Mouse (Mus musculus) myocyte (in vitro differentiated cells): ENCODE results near the gene Rhbdf1.
"Not testable (repeated sequence)": the region's sequence is repeated elsewhere in the genome, so short reads cannot be mapped to it uniquely, and the experiment has no call there.

ENCODE experiments used
- MAX ChIP-seq: IDR thresholded peaks from one replicate; pipeline ENCODE4 v1.6.1; 2011; ENCODE audit warnings: low read depth, mild to moderate bottlenecking, control low read depth
- MYOD1 ChIP-seq, 3 experiments: IDR thresholded peaks; one replicate each; pipeline ENCODE4 v1.6.1; 2011; ENCODE audit warnings: control low read depth in 2 of 3, low read depth in 2 of 3, mild to moderate bottlenecking in 2 of 3, moderate library complexity in 1 of 3; ENCODE audit not compliant: insufficient read length in 2 of 3, control insufficient read depth in 1 of 3
- POLR2A ChIP-seq: IDR thresholded peaks from one replicate; pipeline ENCODE4 v1.6.1; 2011; ENCODE audit warnings: low read depth, mild to moderate bottlenecking, control low read depth, moderate library complexity; ENCODE audit not compliant: insufficient read length
- REST ChIP-seq: IDR thresholded peaks from one replicate; pipeline ENCODE4 v1.6.1; 2011; ENCODE audit warnings: mild to moderate bottlenecking, control low read depth, moderate library complexity; ENCODE audit not compliant: insufficient read depth, insufficient read length
- TCF12 ChIP-seq: IDR thresholded peaks from one replicate; pipeline ENCODE4 v1.6.1; 2011; ENCODE audit warnings: mild to moderate bottlenecking, control low read depth; ENCODE audit not compliant: poor library complexity, insufficient read depth, severe bottlenecking

DNA sequence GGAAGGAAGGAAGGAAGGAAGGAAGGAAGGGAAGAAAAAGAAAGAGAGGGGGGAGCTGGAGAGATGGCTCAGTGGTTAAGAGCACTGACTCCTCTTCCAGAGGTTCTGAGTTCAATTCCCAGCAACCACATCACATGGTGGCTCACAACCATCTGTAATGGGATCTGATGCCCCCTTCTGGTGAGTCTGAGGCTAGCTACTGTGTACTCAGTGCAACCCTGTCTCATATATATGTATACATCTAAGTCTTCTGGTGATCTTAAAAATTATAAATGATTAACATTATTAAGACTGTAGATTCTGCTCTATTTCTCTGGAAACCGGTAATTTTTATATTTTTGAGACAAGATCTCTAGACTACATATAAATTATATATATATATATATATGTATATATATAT lies 21.1 kb downstream of the Rhbdf1 start:
- TF ChIP-seq REST; POLR2A; MAX; TCF12; MYOD1 (IDR thresholded peaks at IDR 0.05; ENCODE audit: control insufficient read depth in 1 of 3, insufficient read length in 2 of 3, low read depth in 2 of 3): not testable (repeated sequence)
